Mouse (Mus musculus): ENCODE data around the gene Tdrd6. TPM values are rescaled to one million over a fixed set of nuclear protein-coding genes. Genes with fewer than 3 reads are reported as not detected.

Tdrd6 gene
- polyA plus RNA-seq (2015; fragmentation: Nextera tagmentation; extraction: Ambion mirVana), result not detected in 2 replicates

DNA sequence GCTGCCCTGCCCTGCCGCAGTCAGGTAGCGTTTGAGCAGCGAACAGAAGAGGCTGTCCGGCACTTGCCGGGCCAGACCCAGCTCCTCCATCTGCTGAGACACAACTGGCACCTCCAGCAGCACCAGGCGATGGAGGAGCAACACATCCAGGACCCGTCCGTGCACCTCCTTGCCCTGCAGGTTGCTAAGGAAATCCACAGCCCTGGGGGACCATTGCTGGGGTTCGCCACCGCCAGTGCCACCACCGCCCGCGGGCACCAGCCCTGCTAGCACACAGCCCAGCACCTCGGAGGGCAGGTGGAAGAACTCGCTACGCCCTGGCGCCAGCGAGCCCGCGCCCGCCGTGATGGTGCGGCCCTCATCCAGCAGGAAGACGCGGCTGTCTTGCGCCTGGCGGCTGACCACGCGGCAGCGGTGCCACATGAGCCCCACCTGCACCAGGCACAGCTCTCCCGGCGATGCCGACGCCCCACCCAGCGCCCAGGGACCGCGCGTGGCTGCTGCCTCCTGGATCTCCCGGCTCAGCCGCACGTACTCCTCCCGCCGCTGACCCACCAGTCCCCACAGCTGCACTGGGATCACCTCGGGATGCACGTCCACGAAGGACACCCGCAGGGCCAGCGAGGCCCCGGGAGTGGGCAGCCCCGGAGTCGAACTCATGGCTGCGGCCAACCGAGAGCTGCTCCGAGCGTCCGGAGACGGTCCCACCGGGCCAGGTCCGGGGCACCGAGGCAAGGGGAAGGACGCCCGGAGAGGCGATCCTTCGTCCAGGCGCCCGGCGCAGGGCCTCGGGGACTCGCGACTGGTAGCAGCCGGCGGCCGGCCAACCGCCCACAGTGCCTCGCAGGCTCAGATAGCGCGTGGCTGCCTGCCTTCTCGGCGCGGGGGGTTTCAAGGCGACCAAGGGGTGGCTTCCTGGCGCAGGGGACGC, at the start of gene Tdrd6:
Gene Tdrd6, minus strand, starts transcription at position 804 of the 931 bp plus-strand sequence.
- Histone ChIP-seq H3K4me1 (peaks cover 14% of the 10 kb centered on the region), H3K36me3 (no peaks in the 10 kb centered on the region), H3K27ac (no peak within 1 kb of the TSS), H3K4me2 (peak within 1 kb of the TSS; percentile 66), H3K9ac (0 out of 2 replicates have a peak within 1 kb of the TSS, but pooled peaks have one; percentile 20), H3K4me3 (peak within 1 kb of the TSS; percentile 35), H3K27me3 (peaks cover 45% of the 10 kb centered on the region), H3K9me3 (no peaks in the 10 kb centered on the region)
- peak; percentile 49 for ATAC-seq (ENCODE audit: borderline replicate concordance, extremely low read depth, low FRiP score, low TSS enrichment)
- WGBS, result 3% methylated on average over 81 of the region's 83 CpGs

DNA sequence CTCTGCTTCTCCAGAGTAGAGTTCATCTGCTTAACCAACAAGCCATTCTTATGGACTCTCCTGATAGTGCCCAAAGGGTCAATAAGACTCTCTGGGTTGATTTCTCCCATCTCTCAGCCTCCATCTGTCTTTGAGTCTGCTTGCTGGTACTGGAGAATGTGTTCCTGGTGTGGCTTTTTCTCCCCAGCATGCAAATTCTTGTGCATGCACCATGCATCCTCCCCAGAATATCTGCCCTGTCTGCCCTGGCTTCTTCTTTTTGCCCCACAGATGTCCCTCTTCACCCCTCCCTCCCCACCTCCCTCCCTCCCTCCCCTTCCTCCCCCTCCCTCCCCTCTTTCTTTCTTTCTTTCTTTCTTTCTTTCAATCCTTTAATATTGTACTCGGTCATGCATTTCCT, 47.2 kb upstream of the Tdrd6 start:
- peaks cover 6% of the 10 kb centered on the region; the same call in 1 of the 2 replicates for H3K36me3 ChIP-seq
- H3K27ac ChIP-seq, result no peak overlapping the region
- H3K9me3 ChIP-seq, result no peaks in the 10 kb centered on the region
- H3K4me1 ChIP-seq, result peaks cover 8% of the 10 kb centered on the region
- H3K4me2 ChIP-seq, result no peak overlapping the region
- ATAC-seq (ENCODE audit: borderline replicate concordance, extremely low read depth, low FRiP score, low TSS enrichment), result no peak
- 9% methylated on average over 1 of the region's 1 CpGs for WGBS
- H3K4me3 ChIP-seq, result no peak overlapping the region
- H3K9ac ChIP-seq, result no peak overlapping the region
- H3K27me3 ChIP-seq, result no peaks in the 10 kb centered on the region

DNA sequence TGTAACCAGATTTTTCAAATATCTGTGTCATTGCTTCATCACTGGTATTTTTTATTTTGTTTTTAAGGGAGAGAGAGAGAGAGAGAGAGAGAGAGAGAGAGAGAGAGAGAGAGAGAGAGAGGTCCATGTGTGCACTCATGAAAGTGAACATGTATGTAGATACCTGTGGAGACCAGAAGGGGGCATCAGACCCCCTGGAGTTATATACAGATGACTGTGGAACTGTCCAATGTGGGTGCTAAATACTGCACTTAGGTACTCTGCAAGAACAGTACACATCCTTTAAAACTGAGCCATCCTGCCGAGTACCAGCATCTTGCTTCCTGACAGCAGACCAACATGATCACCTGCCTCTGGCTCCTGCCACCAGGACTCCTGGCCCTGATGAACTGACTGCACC, 46.1 kb upstream of the Tdrd6 start:
- WGBS, result 78% methylated on average over 1 of the region's 1 CpGs
- peaks cover 8% of the 10 kb centered on the region for H3K4me1 ChIP-seq
- ATAC-seq (ENCODE audit: borderline replicate concordance, extremely low read depth, low FRiP score, low TSS enrichment), result no peak
- H3K9ac ChIP-seq, result no peak overlapping the region
- H3K4me3 ChIP-seq, result no peak overlapping the region
- no peaks in the 10 kb centered on the region for H3K9me3 ChIP-seq
- H3K27me3 ChIP-seq, result no peaks in the 10 kb centered on the region
- no peak overlapping the region for H3K4me2 ChIP-seq
- no peak overlapping the region for H3K27ac ChIP-seq
- H3K36me3 ChIP-seq, result peaks cover 3% of the 10 kb centered on the region; the same call in 1 of the 2 replicates

DNA sequence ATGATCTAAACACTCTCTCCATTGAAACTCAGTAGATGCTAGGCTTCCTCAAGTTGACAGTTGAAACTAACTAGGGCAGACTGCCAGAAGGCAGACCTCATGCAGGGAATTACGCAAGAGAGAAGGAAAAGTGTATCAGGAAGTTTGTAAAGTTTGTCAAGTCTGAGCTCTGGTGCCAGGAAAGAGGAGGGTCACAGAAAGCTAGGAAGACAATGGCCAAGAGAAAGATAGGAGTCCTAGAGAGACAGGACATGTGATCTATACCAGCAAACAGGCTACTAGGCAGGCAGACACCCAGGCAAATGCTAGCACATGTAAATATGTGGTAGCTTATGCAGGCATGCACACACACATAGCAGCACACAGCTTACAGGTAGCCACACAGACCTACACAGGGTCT, 45.1 kb upstream of the Tdrd6 start:
- Histone ChIP-seq H3K36me3 (no peaks in the 10 kb centered on the region), H3K9ac (no peak overlapping the region), H3K4me3 (no peak overlapping the region), H3K4me1 (peaks cover 12% of the 10 kb centered on the region), H3K27me3 (no peaks in the 10 kb centered on the region), H3K9me3 (no peaks in the 10 kb centered on the region), H3K27ac (no peak overlapping the region), H3K4me2 (no peak overlapping the region)
- ATAC-seq (ENCODE audit: borderline replicate concordance, extremely low read depth, low FRiP score, low TSS enrichment), result peak; percentile 68; the same call in 1 of the 2 replicates
- WGBS, result 0% methylated on average over 1 of the region's 1 CpGs

DNA sequence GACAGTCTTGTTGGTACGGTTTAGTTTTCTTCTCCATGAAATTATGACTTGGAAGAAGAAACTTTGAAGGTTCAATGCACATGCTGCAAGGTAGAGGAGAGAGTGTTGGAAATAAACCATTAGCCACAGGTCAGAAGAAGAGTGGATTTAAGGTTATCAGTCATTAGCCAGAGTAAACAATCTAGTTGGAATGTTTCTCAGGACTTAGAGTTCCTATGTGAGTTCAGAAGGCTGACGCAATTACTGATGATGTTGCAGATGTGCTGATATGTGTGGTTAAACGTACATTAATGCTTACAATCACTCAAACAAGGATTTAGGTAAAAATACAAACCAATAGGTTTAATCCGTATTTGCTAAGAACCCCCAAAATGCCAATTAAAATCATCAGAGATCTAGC, 41.8 kb upstream of the Tdrd6 start:
- no peak overlapping the region for H3K4me3 ChIP-seq
- H3K9me3 ChIP-seq, result no peaks in the 10 kb centered on the region
- H3K4me1 ChIP-seq, result peaks cover 27% of the 10 kb centered on the region
- H3K27ac ChIP-seq, result no peak overlapping the region
- 44% methylated on average over 4 of the region's 4 CpGs for WGBS
- no peaks in the 10 kb centered on the region for H3K27me3 ChIP-seq
- H3K9ac ChIP-seq, result no peak overlapping the region
- H3K4me2 ChIP-seq, result no peak overlapping the region
- no peaks in the 10 kb centered on the region for H3K36me3 ChIP-seq
- no peak for ATAC-seq (ENCODE audit: borderline replicate concordance, extremely low read depth, low FRiP score, low TSS enrichment)

DNA sequence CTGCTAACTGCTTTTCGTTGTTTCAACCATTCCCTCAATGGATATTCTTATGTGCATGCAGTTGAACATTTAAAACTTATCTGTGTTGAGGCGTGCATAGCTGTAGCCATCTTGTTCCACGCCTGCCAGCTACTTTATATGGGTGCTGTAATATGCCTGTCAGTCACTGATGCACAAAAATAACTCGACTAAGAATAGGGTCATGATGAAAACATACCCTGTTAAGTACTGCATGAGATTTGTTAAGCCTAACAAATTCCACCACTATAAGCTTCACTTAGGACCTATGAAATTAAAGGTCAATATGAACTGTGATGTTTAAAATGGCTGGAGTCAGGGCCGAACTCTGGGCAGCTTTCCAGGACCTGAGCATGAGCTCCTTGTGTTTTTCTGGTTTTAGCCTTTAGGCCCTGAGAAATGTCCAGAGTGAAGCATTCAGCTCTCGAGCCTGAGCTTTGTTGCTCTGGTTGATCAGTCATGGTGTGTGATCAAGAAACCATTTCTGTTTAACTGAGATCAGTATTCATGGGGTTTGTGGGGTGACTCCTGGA, 39.1 kb upstream of the Tdrd6 start:
- no peak for ATAC-seq (ENCODE audit: borderline replicate concordance, extremely low read depth, low FRiP score, low TSS enrichment)
- WGBS, result 47% methylated on average over 6 of the region's 6 CpGs
- Histone ChIP-seq H3K36me3 (no peaks in the 10 kb centered on the region), H3K9me3 (no peaks in the 10 kb centered on the region), H3K27me3 (no peaks in the 10 kb centered on the region), H3K4me3 (peak overlapping the region; percentile 89), H3K9ac (no peak overlapping the region), H3K27ac (peak overlapping the region; percentile 37; the same call in 1 of the 2 replicates), H3K4me1 (peaks cover 25% of the 10 kb centered on the region), H3K4me2 (peak overlapping the region; percentile 93)

DNA sequence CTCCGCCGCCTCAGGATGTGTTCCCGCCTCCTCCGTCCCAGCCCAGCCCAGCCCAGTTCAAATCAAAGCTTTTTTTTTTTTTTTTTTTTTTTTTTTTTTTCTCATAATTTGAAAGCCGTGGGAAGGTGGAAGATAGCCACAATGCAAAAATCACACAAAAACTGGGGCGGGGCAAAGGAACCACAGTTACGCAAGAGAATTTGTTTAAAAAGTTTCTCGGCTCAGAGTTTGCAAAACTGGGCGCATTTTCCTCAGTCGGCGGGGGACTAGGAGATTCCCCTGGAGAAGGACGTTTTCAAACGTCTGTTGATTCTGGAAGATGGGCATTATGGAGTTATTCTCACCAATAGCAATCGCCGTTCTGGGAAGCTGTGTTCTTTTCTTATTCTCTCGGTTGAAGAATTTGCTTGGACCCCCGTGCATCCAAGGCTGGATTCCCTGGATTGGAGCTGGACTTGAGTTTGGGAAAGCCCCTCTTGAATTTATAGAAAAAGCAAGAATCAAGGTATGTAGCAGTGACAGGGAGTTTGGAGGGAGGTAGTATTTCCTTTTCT, 37.3 kb upstream of the Tdrd6 start, which contains the start of gene Cyp39a1:
Gene Cyp39a1, plus strand, starts transcription at position 136 of the 554 bp plus-strand sequence.
- Histone ChIP-seq H3K27ac (peak within 1 kb of the TSS; percentile 71), H3K36me3 (no peaks in the 10 kb centered on the region), H3K4me2 (peak within 1 kb of the TSS; percentile 93), H3K27me3 (no peaks in the 10 kb centered on the region), H3K9me3 (no peaks in the 10 kb centered on the region), H3K4me3 (peak within 1 kb of the TSS; percentile 89), H3K4me1 (peaks cover 25% of the 10 kb centered on the region), H3K9ac (peak within 1 kb of the TSS; percentile 65)
- peak; percentile 6; the same call in 1 of the 2 replicates for ATAC-seq (ENCODE audit: borderline replicate concordance, extremely low read depth, low FRiP score, low TSS enrichment)
- WGBS, result under 1% methylated on average over 17 of the region's 17 CpGs

DNA sequence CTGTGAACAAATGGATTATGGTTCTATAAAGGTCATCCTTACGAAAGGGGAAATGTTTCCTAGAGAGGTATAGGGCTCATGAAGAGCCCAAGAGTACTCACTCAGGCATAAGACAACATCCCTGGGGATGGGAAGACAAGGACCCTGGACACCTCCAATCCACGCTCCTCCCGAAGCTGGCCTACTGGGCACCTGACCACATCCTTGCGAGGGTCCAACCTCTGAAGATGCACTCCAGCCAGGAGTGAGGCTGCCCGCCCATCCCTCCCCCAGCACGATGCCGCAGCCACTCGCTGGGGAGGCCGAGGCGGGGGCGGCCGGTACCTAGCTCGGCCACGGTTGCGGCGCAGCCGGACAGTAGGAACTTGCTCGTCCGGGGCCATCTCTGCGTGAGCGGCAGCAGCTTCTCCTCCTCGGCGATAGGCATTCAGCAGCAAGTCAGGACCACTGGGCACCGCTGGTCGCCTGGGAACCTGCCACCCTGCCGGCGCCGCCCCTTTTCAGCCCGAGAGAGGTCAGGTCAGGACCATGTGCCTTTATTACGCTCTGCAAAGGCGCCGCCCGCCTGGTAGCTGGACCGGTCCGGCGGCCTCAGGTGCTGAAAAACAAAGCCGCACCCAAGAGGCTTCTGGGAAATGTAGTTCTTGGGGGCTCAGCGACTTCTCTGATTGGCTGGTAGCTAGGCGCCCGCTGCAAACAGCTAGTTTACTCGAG, 36.6 kb upstream of the Tdrd6 start, which contains the start of gene Slc25a27:
Gene Slc25a27, minus strand, starts transcription at position 639 of the 714 bp plus-strand sequence.
- Histone ChIP-seq H3K36me3 (no peaks in the 10 kb centered on the region), H3K4me1 (peaks cover 25% of the 10 kb centered on the region), H3K9ac (peak within 1 kb of the TSS; percentile 65), H3K4me2 (peak within 1 kb of the TSS; percentile 93), H3K4me3 (peak within 1 kb of the TSS; percentile 89), H3K27ac (peak within 1 kb of the TSS; percentile 71), H3K9me3 (no peaks in the 10 kb centered on the region), H3K27me3 (no peaks in the 10 kb centered on the region)
- ATAC-seq (ENCODE audit: borderline replicate concordance, extremely low read depth, low FRiP score, low TSS enrichment), result peak; percentile 98
- WGBS, result under 1% methylated on average over 41 of the region's 41 CpGs

DNA sequence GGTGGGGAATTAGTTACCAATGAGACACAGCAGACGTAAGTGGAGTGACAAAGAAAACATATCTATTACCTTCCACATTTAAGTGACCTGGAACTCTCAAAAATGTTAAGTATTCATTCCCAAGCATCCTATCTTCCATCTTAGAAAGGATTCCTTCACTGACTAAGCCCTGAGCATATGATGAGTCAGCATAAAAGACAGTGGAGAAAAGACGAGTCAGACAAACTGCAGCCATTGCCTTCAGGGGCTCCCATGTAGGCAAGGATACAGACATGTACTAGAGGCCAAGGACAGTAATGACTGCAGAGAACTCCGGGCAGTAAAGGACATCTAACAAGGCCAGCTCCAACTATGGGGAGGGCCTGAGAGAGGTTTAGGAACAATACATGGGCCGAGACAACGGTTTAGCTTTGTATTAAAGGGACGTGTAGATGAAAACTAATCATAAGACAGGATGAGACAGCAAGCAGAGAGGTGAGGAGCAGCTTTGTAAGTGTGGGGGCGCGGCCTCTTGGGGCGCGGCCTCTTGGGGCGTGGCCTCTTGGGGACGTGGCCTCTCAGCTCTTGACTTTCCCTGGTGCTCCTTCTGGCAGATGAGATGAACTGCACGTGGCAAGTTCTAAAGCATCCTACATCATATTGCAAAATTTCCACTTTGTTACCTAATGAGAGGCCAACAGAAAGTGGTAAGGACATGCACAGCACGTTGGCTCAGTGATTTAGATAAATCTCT, 21.4 kb upstream of the Tdrd6 start:
- no peaks in the 10 kb centered on the region for H3K36me3 ChIP-seq

DNA sequence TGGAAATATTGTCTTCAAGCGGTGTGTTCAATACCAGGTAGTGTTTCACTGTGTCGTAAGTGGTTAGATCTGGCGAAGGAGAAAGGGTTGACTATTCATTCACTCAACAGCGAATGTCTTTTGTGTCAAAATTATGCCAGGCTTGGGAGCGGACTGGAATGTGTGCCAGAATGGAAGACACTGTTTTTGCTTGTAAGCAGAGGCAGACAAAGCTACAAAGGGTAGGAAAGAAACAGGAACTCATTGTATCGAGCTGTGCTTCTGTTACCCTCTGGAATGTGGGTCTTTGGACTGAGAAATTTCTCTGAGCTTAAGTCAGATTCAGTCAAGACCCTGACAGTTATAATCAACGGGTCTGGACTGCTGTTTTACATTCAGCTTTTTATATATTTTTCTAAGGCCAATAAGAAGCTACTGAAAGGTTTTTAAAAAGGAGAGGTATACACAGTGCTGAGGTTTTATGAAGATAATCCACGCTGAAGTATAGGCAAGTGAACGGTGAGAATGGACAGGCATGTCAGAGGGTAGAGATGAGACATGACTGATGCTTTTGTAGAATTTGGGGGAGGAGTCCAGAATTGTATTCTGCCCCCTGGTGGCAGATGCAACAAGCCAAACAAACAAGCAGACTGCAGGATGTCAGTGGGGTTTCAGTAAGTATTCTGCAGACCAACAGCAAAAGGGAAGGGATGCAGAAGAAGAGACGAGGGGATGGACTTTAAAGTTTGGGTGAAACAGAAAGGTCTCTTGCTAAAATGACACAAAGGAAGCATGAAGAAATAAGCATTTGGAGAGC, 19.7 kb upstream of the Tdrd6 start:
- no peaks in the 10 kb centered on the region for H3K9me3 ChIP-seq
- no peaks in the 10 kb centered on the region for H3K27me3 ChIP-seq
- no peak for ATAC-seq (ENCODE audit: borderline replicate concordance, extremely low read depth, low FRiP score, low TSS enrichment)
- H3K36me3 ChIP-seq, result no peaks in the 10 kb centered on the region
- no peak overlapping the region for H3K4me2 ChIP-seq
- H3K9ac ChIP-seq, result no peak overlapping the region
- H3K27ac ChIP-seq, result no peak overlapping the region
- no peaks in the 10 kb centered on the region for H3K4me1 ChIP-seq
- 87% methylated on average over 10 of the region's 10 CpGs for WGBS
- H3K4me3 ChIP-seq, result no peak overlapping the region

More for the DNA sequence above, 21.4 kb upstream of the Tdrd6 start:
- H3K4me1 ChIP-seq, result no peaks in the 10 kb centered on the region
- WGBS, result 69% methylated on average over 14 of the region's 14 CpGs
- H3K27ac ChIP-seq, result no peak overlapping the region
- H3K27me3 ChIP-seq, result no peaks in the 10 kb centered on the region
- H3K4me2 ChIP-seq, result no peak overlapping the region
- H3K9ac ChIP-seq, result no peak overlapping the region
- ATAC-seq (ENCODE audit: borderline replicate concordance, extremely low read depth, low FRiP score, low TSS enrichment), result no peak
- H3K4me3 ChIP-seq, result no peak overlapping the region
- H3K9me3 ChIP-seq, result no peaks in the 10 kb centered on the region
